Mouse (Mus musculus): ENCODE data around the gene Olfr1392.
"Not testable (repeated sequence)": the region's sequence is repeated elsewhere in the genome, so short reads cannot be mapped to it uniquely, and the experiment has no call there.

The Olfr1392 gene

DNA sequence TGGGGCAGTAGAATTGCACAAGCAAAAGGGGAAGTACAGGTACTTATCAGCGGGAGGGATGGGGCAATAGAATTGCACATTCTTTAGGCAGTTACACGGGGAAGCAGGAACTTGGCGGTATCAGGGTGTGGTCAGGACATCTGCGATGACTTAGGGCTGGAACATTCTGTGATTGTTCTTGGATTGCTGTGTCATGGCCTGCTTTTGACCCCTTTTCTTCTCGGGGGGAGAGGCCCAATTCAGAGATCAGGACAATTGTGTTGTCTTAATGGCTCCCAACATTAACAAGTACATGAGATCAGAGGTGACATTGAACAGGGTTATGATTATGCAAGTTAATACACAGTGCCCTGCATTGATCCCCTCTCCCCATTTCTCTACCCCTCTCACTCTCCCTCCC, 23.5 kb downstream of the Olfr1392 start:
- not testable (repeated sequence) for DNase-seq (ENCODE audit: low spot score in 2 of 2)

DNA sequence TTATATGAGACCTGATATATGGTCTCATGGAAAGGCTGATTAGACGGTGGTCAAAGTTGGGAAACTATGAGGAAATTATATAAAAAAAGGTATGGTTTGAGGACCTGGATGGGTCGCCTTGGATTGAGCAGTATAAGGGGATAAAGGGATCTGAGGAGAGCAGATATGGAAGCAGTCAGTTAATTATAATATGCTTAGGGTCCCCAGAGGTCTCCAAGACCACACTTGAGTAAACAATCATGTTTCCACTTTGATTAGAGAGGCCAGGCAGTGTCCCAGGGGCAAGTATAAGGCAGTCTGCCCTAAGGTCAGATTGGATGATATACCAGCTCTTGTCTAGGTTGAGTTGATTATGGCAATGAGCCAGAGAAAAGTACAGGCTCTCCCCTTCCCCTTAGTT, 37.4 kb downstream of the Olfr1392 start, which contains the start of gene Olfr1391:
Olfr1391 (plus strand) TSS at position 301 of the 400 bp plus-strand sequence.
- DNase-seq (ENCODE audit: low spot score in 2 of 2), result no peak

DNA sequence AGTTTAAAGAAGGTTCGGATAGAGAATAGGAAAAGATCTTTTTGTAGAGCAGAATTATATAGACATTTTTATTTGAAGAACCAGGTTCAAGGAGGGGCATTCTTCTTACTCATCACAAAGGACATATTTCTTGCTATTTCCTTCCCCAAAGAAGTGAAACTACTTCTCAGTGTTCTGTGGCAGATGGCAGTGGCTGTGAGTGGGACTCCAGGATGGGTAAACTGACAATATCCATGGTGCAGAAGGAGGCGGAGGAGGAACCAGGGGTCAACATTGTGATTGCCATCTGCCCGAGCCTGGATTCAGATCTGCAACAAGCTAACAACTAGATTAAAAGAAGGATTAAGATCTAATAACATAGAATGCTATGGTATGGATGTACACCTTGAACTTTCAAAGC, 41.6 kb downstream of the Olfr1392 start:
- DNase-seq (ENCODE audit: low spot score in 2 of 2), result peak; percentile 15 to 49

- DNase-seq (ENCODE audit: low spot score in 2 of 2), result no peak
Observed at GRCm38 (mm10) chr11:49329686-49330085, 44.6 kb downstream of the Olfr1392 start.

DNA sequence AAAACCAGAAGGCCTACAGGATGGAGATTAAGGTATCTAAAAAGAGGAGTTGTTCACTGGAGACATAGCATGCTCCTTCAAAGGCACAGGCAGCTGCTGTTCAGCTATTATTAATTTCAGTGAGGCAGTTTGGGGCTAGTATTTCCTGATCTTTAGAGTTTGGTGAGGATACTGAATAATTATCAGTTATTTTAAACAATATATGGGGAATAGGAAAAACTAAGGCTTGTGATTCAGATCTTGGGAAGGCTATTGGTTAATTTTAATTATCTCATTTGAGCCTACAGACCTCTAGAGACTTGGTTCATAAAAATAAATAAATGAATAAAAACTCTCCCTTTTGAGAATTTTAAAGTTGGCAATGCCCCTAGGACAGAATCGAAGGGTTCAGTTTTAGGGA, 49.8 kb downstream of the Olfr1392 start, which contains the start of gene Olfr1390:
Olfr1390 (plus strand) TSS at position 301 of the 400 bp plus-strand sequence.
- no peak for DNase-seq (ENCODE audit: low spot score in 2 of 2)

- DNase-seq (ENCODE audit: low spot score in 2 of 2), result no peak
Observed at GRCm38 (mm10) chr11:49337150-49337832, 52.2 kb downstream of the Olfr1392 start.

All from frontal cortex, postnatal 36 days (tissue).